Mouse (Mus musculus): Measurements from ENCODE around the gene L2hgdh. TPM values are rescaled to one million over a fixed set of nuclear protein-coding genes. Genes with fewer than 3 reads are reported as not detected.

L2hgdh gene
- total RNA-seq, 1 experiment from 2014 or later: 24.9 TPM

DNA sequence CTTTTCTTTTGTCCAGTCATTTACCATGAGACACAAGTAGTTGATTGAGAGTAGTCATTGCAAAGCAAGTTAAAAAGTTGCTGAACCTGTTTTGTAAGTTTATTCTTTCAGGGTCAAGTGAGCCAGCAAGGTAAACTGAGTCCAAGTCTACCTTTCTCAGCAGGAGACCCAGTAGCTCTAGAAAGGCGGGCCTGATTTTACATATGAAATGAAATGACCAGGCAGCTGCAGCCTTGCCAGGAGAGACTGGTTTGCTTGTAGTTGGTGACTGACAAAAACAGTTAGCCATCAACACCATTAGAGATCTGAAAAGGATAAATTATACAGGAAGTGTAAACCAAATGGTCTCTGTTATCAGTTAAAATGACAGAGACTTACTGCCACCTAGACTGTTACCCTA is 5.6 kb upstream of the L2hgdh start:
- DNase-seq: no peak

DNA sequence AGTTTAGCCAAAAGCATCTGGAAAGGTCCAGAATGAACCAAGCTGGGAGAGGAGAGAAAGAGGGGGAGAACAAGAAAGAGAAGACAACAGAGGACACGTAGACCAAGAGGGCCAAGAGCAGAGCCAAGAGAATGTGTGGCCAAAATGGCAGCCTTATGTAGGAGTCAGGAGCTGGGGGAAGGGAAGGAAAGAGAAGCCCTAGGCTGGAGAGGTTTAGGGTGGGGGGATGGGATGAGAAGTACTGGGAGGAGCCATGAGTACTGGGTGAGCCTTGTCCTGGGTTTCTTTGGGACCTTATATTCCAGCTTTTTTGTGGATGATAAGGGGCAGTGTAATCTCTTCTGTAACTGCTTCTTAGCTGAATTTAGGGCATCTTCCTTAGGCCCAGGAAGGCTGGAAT is 4.6 kb upstream of the L2hgdh start:
- DNase-seq: no peak

DNA sequence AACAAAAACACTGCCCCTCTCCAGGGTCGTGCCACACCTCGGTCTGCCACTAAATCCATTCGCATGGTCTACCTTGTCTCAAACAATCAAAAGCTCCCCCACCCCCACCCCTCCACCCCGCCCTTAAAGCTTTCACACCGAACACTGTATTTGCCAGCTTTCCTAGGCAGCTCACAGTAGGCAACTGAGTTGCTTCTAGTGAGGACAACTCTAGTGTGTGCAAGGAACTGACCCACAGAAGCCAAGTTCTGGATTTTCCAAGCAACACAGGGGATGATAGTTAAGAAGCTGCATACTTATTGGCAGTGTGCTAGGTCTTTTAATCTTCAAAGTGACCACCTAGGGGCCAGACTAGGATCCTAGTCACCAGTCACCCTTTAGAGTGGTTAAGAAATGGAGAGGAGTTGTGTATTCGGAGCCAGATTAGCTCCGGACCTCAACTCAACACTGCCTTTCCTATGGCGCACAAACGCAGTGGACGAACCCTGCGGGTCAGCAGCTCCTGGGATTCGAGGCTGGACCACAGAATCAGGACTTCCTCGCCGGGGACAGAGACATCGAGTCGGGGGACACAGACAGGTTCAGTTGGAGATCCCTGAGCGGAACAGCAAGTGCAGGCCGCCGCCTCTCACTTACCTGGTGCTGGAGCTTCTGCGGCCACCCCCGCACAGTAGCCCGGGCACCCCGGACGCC is 509 bp downstream of the L2hgdh start:
- no peak for DNase-seq

DNA sequence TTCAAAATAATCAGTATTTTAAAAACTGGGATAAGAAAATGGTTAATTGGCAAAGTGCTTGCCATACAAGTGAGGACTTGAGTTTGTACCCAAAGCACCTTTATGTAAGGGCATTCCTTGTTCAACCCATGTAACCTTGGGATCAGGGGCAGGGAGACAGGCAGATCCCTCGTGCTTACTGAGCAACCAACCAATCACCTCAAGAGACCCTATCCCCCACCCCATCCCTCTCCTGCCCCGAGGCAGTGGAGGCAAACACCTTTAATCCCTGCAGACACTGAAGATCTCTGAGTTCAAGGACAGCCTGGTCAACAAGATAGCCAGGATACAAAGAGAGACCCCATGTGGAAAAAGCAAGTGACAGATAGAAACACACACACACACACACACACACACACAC is 1.3 kb downstream of the L2hgdh start:
- no peak for DNase-seq

DNA sequence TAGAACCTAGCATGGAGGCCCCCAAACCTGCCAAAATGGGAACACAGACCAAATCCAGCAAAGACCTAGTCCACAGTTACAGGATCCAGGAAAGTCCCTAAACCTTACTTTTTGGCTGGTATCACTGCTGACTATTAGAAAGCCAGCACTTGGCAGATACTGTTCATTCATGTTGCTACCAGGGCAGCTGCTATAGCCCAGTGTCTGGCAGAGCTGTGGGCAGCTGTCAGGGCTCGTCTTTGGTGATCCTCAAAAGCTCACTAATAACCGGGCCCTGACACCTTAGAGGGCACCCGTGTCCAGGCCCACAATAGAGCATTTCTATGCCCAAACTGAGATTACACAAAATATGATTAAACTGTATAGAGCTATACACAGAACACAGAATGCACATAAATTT is 1.8 kb downstream of the L2hgdh start:
- no peak for DNase-seq

DNA sequence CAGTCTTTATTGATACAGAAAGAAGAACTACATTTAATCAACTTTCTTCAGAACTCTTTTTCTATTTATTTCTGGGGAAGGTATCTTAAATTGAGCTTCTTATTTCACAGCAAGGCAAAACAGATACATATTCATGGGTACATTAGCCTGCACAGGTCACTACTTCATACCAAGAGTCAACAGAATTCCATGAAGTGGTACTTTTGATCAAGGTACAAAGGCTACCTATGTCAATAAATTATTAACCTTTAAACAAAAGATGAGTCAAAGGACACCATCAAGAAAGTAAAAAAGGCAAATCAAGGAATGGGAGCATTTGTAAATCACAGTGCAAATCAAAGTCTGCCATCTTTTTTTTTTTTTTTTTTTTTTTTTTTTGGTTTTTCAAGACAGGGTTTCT is 11.0 kb downstream of the L2hgdh start:
- DNase-seq: no peak

DNA sequence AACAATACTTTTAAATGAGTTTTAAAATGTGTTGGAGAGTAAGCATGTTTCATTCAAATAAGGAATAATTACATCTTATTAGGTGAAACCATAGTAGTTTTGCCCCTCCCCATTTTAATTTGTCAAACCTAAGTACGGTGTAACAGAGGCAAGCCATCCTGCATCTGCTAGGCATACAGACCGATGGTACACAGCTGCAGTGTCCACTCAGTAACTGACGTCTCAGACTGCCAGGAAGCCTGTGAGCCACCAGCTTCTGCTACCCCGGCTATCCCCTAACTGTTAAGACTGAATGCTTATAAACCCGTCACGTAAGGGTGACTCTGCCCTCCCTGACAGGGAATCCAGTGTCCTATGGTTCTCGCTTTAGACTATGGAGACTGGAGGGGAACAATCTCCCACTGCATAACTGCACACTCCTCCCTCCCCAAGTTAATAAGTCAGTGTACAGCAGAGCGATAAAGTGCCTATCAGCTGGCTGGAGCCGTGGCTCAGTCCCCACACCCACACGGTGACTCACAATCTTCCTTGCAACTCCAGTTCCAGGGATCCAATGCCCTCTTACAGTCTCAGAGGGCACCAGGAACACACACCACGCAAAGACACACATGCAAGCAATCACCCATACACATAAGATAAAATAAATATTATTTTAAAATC is 19.7 kb downstream of the L2hgdh start:
- no peak for DNase-seq

DNA sequence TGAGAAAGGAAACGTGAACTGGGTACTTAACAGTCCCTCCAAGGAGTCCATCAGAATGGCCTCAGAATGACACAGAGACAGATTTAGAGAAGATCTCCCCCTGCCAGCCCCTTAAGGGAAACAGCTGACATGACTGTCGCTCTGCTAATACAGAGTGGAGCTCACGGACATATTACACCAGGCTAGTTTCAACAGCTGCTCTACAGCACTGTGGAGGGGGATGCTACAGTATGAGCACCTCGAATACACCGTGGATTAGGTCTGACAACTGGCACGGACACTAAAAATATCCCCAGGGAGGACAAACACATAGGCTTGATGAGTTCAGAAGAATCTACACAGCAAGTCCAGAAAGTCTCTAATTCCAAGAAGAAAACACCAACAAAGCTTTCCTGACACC is 26.3 kb downstream of the L2hgdh start:
- no peak for DNase-seq

DNA sequence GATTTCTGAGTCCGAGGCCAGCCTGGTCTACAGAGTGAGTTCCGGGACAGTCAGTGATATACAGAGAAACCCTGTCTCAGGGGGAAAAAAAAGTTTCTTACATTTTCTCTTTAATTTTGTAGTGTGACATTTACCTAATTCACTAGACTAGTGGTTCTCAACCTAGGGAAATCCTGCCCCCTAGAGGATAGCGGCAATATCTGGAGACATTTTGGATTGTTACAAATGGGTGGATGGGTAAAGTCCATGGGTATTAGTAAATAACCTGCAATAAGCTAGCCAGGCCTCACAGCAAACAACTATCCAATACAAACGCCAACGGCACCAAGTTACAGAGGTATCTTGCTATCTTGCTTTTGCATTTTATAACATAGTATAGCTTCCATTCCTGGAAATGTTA is 27.9 kb downstream of the L2hgdh start:
- DNase-seq: no peak

DNA sequence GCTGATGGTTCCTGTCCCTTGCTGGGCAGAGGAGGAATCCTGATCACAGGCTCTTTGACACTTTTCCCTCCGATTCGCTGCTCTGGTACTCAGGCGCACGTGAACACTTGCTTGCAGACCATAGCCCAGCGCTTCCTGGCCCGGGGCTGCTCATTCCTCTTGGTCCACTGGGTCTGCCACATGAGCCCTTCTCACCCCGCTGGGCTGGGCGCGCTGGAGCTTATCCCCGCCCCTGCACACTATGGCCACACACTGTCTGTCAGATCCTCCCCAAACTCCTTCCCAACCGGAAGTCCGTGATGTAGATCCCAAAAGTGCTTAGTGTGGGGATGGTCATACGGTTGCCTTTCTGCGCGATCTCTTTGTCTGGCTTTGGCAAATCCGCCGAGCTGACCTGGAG is 31.2 kb downstream of the L2hgdh start:
- DNase-seq: no peak

DNA sequence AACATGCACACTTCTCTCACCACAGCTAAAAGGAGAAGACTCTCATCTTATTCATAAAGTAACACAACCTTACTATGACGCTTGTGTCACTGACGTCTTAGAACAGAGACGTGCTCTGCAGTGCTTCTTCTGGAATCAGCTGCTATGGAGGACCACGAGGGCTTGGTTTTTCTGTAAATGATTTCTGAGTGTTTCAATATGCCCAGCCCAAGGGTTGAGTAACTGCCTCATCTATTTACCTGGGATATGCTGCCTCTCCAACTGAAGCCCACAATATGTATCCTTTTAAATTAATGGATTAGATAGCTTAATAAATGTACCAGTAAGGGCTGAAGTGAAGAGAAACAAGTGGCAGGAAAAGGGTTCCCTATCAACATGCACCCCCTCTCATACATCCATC is 34.0 kb downstream of the L2hgdh start:
- DNase-seq: no peak

DNA sequence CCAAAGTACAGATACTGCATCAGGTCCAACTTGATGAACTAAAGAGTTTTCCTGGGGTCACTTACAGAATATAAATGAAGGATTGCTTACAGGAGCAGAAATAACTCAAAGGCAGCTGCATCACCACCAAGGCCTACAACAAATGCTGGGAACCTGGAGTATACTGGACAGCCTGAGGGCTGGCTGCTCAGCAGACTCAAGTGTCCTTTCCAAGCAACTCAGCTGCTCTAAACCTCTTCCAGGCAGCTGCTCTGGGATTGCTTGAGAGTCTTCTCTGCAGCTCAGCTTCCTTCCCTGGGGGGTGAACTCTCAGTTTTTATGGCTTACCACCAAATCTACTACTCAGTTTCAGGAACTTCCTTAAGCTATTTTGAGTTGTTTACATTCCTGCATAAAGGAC is 35.6 kb downstream of the L2hgdh start:
- DNase-seq: no peak

DNA sequence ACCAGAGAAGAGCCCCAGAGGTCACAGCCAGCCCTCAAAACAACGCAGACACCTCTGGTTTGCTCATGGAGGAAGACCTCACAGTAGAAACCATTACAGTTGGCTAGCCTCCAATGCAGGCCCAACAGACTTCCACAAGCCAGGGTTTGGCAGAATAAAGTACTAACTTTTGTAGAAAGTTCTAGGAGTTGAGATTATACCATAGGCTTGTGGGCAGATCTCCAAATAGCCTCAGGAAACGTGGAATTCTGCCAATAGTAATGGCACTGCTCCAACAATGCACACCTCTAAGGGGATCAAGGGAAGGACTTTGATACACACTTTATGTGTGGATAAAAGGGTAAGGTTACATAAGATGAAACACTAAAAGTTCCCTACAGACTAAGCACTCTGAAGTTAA is 36.3 kb downstream of the L2hgdh start:
- no peak for DNase-seq

DNA sequence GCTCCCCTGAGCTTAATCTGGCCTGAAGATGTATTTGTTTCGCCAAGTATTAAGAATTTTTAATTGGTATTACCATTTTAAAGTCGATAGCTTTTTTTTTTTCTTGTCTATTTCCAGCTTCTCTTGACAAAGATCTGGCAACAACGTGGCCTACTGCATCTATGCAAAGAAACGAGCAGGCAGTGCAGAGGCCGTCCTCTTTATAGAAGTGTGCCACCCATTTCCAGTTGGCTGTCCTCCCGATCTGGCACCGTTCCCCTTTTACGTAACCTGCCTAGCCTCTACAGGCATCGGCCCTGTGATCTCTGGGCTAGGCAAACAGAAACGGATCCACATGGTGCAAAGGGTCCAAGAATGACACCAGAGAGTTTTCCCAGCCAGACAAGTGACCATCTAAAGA is 41.1 kb downstream of the L2hgdh start:
- peak; percentile 88 for DNase-seq

DNA sequence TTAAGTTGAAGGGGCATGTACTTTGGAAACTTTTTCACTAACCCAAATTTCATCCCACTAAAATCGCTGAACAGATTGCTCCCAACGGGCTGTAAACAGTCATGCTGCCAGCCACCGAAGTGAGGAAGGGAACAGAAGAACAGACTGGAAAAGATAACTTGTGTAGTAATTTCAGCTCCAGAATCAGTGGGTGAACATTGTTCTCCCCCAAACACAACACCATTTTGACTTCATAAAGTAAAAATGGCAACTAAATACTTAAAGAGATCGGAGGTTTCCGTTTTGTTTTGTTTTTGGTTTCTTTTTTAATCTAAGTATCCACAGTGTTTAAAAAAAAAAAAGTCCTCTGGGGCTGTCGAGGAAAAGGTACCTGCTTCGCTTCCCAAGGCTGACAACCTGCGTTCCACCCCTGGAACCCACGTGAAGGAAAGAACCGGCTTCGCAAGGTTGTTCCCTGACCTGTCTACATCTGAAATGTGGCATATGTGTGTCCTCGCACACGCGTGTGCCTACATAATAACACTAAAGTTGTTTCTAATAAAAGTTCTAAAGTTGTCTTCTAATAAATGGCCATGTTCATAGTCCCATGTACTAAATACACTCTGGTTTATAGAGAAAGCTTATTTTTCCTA is 41.8 kb downstream of the L2hgdh start:
- no peak for DNase-seq

DNA sequence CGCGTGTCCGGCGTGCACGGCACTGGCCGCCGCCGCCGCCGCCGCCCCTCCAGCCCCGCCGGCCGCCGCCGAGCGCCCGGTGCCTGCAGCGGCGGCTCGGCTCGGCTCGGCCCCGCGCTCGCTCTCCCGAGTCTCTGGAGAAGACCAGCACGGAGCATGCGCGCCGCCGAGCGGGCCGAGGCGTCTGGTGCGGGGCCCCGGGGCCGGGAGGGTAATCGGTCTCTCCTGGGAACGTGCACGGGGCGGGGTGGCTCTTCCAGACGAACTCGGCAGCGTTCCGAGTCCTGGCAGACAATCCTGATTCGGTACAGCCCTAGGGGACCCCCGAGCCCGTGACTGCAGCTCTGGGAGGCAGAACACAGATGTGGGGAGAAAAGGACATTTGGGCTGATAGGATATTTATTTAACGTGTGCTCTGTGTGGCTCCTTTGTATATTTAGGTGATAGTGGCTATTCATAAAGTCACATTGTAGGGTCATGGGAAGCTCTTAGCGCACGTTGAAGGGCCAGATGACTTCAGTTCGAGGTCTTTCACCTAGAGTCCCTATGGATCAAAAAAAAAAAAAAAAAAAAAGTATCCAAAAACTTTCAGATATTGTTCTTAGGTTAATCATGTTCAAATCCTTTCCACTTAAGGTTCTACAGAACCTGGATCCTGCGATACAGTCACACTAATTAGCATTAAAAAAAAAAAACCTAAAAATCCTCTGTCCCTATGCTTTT is 42.4 kb downstream of the L2hgdh start:
- DNase-seq: peak; percentile 91

DNA sequence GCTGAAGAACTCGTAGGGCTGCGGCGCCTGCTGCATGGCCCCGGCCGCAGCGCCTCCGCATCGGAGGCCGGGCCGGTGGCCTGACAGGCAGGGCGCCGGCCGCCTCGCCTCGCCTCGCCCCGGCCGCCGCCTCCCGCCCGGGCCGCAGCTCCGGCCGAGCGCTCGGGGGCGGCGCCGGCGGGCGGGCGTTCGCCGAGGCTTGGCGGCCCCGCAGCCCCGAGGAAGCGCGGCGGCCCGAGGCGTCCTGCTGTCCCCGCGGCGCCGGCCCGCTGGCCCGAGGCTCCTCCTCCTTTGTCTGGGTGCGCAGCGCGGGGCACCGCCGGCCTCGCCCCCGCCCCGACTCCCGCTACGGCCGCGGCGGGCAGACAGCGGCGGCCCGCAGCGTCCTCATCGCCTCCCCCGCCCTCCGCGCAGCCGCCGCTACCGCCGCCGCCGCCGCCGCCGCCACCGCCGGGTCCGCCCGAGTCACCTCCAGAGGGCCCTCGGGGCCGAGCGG is 43.1 kb downstream of the L2hgdh start, which contains the start of gene Sos2:
Sos2 (minus strand) TSS at position 287 of the 496 bp plus-strand sequence.
- peak; percentile 73 for DNase-seq

DNA sequence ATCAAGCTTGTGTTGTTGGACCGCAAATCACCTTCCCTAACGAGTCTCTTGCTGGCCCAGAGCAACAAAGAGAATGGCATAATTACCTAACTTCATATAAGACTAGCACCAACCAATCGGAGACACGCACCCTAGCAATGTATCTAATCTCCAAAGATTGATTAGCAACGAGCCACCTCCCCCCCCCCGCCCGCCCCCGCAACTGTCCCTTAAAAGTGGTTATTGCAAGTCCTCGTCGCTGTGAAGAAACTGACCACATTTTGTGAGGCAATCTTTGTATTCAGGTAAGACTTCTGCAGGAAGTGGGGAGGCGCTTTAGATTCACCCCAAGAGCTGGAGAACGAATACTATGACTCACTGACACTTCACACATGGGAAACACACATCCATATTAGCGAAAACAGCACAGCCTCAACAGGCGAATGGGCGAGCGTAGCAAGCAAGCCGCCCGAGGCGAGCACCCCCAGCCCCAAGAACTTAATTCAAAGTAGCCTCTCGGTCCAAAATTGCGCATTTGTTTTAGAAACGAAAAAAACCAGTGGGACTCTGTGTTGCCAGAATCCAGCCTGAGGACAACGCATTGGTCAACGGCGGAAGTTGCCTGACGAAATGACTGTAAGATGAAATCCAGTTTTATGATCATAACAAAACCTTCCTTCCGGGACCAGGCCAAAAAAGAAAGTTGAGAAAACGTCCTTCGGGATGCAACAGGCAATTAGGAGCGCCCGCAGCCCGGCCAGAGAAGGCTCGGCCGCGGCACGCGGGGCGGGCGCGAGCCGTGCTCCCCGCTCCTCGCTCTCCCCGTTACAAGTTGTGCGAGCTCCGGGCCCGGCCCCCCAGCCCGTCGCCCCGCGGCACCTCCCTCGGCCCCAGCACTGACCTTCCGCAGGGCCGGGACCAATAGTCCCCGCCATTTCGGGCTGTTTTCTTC is 43.8 kb downstream of the L2hgdh start:
- DNase-seq: peak; percentile 47

DNA sequence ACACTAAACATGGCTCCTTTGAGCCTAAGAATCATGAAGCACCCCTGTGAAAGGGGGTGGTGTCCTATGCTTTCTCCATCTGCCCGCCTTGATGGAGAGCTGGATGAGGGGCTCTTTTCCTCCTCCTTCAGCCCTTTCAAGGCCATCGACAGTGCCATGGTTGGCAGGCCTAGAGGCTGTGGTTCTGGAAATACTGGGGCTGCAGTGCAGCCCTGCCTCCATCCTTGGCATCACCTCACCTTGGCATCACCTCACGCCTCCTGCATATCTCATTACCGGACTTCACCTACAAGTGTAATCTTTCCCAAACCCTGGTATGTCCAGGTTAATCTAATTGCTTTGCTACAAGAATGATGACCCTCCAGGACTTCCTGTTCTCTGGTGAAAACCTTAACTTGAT is 48.5 kb downstream of the L2hgdh start:
- DNase-seq: no peak

DNA sequence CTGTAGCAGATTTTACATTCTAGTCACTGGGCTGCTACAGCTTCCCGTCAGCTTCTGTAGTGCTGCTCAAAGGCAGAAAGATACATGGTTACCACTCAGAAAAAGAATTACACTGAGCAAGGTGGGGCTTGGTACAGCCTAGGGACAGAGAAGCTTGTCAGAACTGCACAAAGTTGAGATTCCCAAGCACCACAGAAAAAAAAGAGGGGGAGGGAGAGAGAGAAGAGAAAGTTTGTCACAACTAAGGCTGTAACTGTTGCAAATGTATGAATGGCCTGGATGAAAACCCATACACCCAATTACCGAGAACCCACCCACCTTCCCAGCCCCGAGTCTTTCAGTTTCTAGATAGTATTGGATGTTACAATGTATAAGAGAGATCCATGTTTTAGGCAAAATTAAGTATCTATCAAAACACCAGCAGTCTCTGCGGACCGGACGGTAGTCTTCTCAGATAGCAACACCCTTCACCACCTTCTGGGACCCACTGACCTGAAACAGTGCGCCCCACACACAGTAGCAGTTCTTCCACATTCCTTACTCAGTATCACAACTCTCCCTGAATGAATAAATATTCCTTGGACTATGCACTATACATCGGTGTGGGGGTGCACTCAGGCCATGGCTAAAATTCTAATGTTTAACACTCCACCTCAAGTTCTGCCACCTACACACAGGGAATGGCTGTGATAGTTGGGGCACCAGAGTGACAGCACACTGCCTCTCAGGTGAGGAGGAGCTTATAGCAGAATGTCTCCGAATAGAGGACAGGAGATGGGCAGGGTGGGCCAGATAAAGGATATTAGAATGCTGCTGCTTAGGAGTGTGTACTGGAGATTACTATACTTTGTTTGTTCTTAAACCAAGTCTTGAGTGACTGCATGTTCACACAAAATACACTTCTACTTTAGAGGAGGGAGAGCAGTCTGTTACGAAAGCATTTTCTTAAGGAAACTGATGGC is 49.8 kb downstream of the L2hgdh start:
- DNase-seq: no peak

DNA sequence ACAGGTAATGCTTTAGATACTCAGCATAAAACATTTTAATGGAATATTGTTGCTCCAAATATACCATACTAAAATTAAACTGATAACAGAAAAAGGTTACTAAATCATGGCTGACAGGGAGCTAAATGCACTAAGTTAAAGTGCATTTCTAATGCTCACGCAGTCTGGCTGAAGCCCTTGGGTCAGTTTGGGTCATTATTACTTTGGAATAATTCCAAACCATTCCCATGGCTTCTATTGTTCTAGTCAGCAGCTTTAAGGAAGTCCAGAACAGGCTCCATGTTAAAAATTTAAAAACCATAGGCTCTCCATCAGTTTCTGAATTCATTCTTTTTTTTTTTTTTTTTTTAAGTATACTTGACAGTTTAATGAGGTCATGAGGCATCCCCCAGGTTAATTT is 50.5 kb downstream of the L2hgdh start:
- no peak for DNase-seq

Data from adrenal gland, postnatal 25 days (tissue).